Mouse (Mus musculus): ENCODE measurements around the gene Tekt3. TPM values are rescaled to one million over a fixed set of nuclear protein-coding genes. Genes with fewer than 3 reads are reported as not detected.

The Tekt3 gene
- polyA plus RNA-seq, 1 experiment, result not detected

- H3K27me3 ChIP-seq (ENCODE audit: control insufficient read depth, insufficient read depth, low read length), result no peaks in the 10 kb centered on the region
- TF ChIP-seq CTCF (IDR thresholded peaks at IDR 0.05; ENCODE audit: extremely low read depth, insufficient read length, insufficient replicate concordance, low read depth, low read length), result no peak
- TF ChIP-seq POLR2A (IDR thresholded peaks at IDR 0.05; ENCODE audit: low read depth, low read length), result no peak
- H3K4me3 ChIP-seq (ENCODE audit: low read depth, low read length), result no peak overlapping the region
- no peak overlapping the region for H3K27ac ChIP-seq (ENCODE audit: insufficient read depth, low read depth, low read length)
- no peaks in the 10 kb centered on the region for H3K4me1 ChIP-seq (ENCODE audit: control insufficient read depth, insufficient read depth, insufficient read length, low read length)
- WGBS, result 35% methylated on average over 4 of the region's 4 CpGs
- no peaks in the 10 kb centered on the region for H3K36me3 ChIP-seq (ENCODE audit: control insufficient read depth, insufficient read depth, low read length)
These were observed 61.4 kb downstream of the Tekt3 start for GRCm38 (mm10) chr11:63122776-63123350.

GRCm38 (mm10) chr11:63124316-63124715 lies 62.9 kb downstream of the Tekt3 start:
- no peak for TF ChIP-seq POLR2A (IDR thresholded peaks at IDR 0.05; ENCODE audit: low read depth, low read length)
- no peak for TF ChIP-seq CTCF (IDR thresholded peaks at IDR 0.05; ENCODE audit: extremely low read depth, insufficient read length, insufficient replicate concordance, low read depth, low read length)
- Histone ChIP-seq H3K4me3 (ENCODE audit: low read depth, low read length) (no peak overlapping the region), H3K27ac (ENCODE audit: insufficient read depth, low read depth, low read length) (no peak overlapping the region), H3K36me3 (ENCODE audit: control insufficient read depth, insufficient read depth, low read length) (no peaks in the 10 kb centered on the region), H3K27me3 (ENCODE audit: control insufficient read depth, insufficient read depth, low read length) (no peaks in the 10 kb centered on the region), H3K4me1 (ENCODE audit: control insufficient read depth, insufficient read depth, insufficient read length, low read length) (no peaks in the 10 kb centered on the region; the same call in 1 of the 2 replicates)
- WGBS, result 14% methylated on average over 4 of the region's 4 CpGs

GRCm38 (mm10) chr11:63125832-63126456 lies 64.5 kb downstream of the Tekt3 start:
- Histone ChIP-seq H3K27me3 (ENCODE audit: control insufficient read depth, insufficient read depth, low read length) (no peaks in the 10 kb centered on the region), H3K4me1 (ENCODE audit: control insufficient read depth, insufficient read depth, insufficient read length, low read length) (peaks cover 4% of the 10 kb centered on the region), H3K36me3 (ENCODE audit: control insufficient read depth, insufficient read depth, low read length) (no peaks in the 10 kb centered on the region), H3K4me3 (ENCODE audit: low read depth, low read length) (no peak overlapping the region), H3K27ac (ENCODE audit: insufficient read depth, low read depth, low read length) (no peak overlapping the region)
- 65% methylated on average over 5 of the region's 5 CpGs for WGBS
- TF ChIP-seq CTCF (IDR thresholded peaks at IDR 0.05; ENCODE audit: extremely low read depth, insufficient read length, insufficient replicate concordance, low read depth, low read length), result no peak
- no peak for TF ChIP-seq POLR2A (IDR thresholded peaks at IDR 0.05; ENCODE audit: low read depth, low read length)

DNA sequence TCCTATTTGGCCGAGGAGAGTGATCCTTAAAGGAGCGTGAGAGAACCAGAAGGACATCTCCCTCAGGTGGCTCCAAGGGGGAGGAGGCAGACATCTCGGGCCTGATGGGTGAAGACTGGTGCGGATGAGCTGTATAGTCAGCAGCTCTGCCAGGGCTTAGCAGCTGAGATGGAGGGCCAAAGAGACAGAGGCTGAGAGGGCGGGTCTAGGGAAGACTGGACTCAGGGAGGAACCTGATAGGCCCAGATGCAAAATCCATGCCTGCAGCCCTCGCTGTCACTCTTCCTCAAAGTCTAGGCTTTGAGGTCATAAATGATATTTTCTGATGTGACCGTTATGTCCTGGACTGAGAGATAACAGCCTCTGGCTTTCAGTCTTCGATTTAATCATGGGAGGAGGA lies 65.5 kb downstream of the Tekt3 start:
- peaks cover 8% of the 10 kb centered on the region; the same call in 1 of the 2 replicates for H3K27me3 ChIP-seq (ENCODE audit: control insufficient read depth, insufficient read depth, low read length)
- 69% methylated on average over 8 of the region's 8 CpGs for WGBS
- H3K4me1 ChIP-seq (ENCODE audit: control insufficient read depth, insufficient read depth, insufficient read length, low read length), result peaks cover 4% of the 10 kb centered on the region
- TF ChIP-seq POLR2A (IDR thresholded peaks at IDR 0.05; ENCODE audit: low read depth, low read length) (no peak), CTCF (IDR thresholded peaks at IDR 0.05; ENCODE audit: extremely low read depth, insufficient read length, insufficient replicate concordance, low read depth, low read length) (no peak)
- no peaks in the 10 kb centered on the region for H3K36me3 ChIP-seq (ENCODE audit: control insufficient read depth, insufficient read depth, low read length)
- H3K27ac ChIP-seq (ENCODE audit: insufficient read depth, low read depth, low read length), result no peak overlapping the region
- H3K4me3 ChIP-seq (ENCODE audit: low read depth, low read length), result no peak overlapping the region

- WGBS, result 75% methylated on average over 4 of the region's 4 CpGs
- H3K27ac ChIP-seq (ENCODE audit: insufficient read depth, low read depth, low read length), result no peak overlapping the region
These were observed 66.1 kb downstream of the Tekt3 start for GRCm38 (mm10) chr11:63127513-63127912.

DNA sequence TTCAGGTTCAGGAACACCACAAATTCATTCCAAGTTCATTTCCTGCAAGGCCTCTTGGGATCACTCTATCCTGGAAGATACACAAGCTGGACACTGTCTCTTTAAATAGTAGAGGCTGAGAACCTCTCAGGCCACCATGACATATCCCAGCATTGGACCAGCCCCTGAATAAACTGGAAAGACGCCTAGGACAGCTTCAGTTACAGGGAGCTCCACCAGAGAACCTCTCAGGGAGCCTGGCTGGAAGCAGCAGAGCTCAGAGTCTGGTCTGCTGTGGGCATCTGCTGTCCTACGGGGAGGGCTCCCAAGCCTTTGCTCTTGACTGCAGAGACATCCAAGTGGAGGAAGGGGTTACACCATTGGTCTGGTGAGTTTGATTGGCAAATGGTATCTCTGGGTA lies 67.3 kb downstream of the Tekt3 start, which contains the start of gene Pmp22:
TSS of gene Pmp22 (plus strand) at position 199 of the 400 bp plus-strand sequence.
- Histone ChIP-seq H3K27ac (ENCODE audit: insufficient read depth, low read depth, low read length) (peak within 1 kb of the TSS; percentile 54), H3K4me1 (ENCODE audit: control insufficient read depth, insufficient read depth, insufficient read length, low read length) (peaks cover 4% of the 10 kb centered on the region), H3K27me3 (ENCODE audit: control insufficient read depth, insufficient read depth, low read length) (peaks cover 16% of the 10 kb centered on the region), H3K36me3 (ENCODE audit: control insufficient read depth, insufficient read depth, low read length) (peaks cover 5% of the 10 kb centered on the region; the same call in 1 of the 2 replicates), H3K4me3 (ENCODE audit: low read depth, low read length) (peak within 1 kb of the TSS; percentile 34)
- 50% methylated on average over 2 of the region's 2 CpGs for WGBS
- TF ChIP-seq POLR2A (IDR thresholded peaks at IDR 0.05; ENCODE audit: low read depth, low read length), result no peak
- no peak for TF ChIP-seq CTCF (IDR thresholded peaks at IDR 0.05; ENCODE audit: extremely low read depth, insufficient read length, insufficient replicate concordance, low read depth, low read length)

More at GRCm38 (mm10) chr11:63127513-63127912, 66.1 kb downstream of the Tekt3 start:
- Histone ChIP-seq H3K4me3 (ENCODE audit: low read depth, low read length) (no peak overlapping the region), H3K27me3 (ENCODE audit: control insufficient read depth, insufficient read depth, low read length) (peaks cover 11% of the 10 kb centered on the region), H3K36me3 (ENCODE audit: control insufficient read depth, insufficient read depth, low read length) (no peaks in the 10 kb centered on the region), H3K4me1 (ENCODE audit: control insufficient read depth, insufficient read depth, insufficient read length, low read length) (peaks cover 4% of the 10 kb centered on the region)
- TF ChIP-seq CTCF (IDR thresholded peaks at IDR 0.05; ENCODE audit: extremely low read depth, insufficient read length, insufficient replicate concordance, low read depth, low read length) (no peak), POLR2A (IDR thresholded peaks at IDR 0.05; ENCODE audit: low read depth, low read length) (no peak)

- TF ChIP-seq CTCF (IDR thresholded peaks at IDR 0.05; ENCODE audit: extremely low read depth, insufficient read length, insufficient replicate concordance, low read depth, low read length), result no peak
- TF ChIP-seq POLR2A (IDR thresholded peaks at IDR 0.05; ENCODE audit: low read depth, low read length), result no peak
- Histone ChIP-seq H3K27me3 (ENCODE audit: control insufficient read depth, insufficient read depth, low read length) (peaks cover 16% of the 10 kb centered on the region), H3K36me3 (ENCODE audit: control insufficient read depth, insufficient read depth, low read length) (peaks cover 6% of the 10 kb centered on the region), H3K27ac (ENCODE audit: insufficient read depth, low read depth, low read length) (peak overlapping the region; percentile 54; the same call in 1 of the 2 replicates), H3K4me3 (ENCODE audit: low read depth, low read length) (peak overlapping the region; percentile 19), H3K4me1 (ENCODE audit: control insufficient read depth, insufficient read depth, insufficient read length, low read length) (peaks cover 4% of the 10 kb centered on the region)
- WGBS, result 13% methylated on average over 9 of the region's 9 CpGs
These were observed 67.9 kb downstream of the Tekt3 start for GRCm38 (mm10) chr11:63129375-63129774.
